Mouse (Mus musculus): ENCODE data around the gene Gatad2b.

GRCm38 (mm10) chr3:90309589-90309988 lies 16.6 kb downstream of the Gatad2b start:
- no peak for TF ChIP-seq CTCF (IDR thresholded peaks at IDR 0.05; ENCODE audit: insufficient read depth, low read length)
- no peak for TF ChIP-seq POLR2A (IDR thresholded peaks at IDR 0.05; ENCODE audit: borderline replicate concordance, extremely low read depth, low read depth, low read length)
